Comparison of ENCODE assay signal across 24 mouse cellular contexts in the genomic region with DNA sequence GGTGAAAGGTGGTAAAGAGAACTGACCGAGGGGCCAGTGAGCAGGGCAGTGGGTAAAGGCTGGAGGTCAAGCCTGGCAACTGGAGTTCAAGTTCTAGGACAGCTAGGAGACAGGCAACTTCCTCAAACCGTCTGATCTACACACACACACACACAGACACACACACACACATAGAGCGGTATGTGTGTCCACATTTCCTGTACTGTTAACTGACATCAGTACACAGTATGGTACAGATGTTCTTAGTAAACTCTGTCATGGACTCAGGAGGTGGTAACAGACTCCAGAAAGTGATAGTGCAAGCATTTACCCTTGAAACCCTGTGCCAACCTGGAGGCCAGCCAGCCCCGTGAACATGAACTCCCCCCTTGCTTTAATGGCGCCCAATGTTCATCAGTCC.
DNase-seq lines count a peak whose midpoint lies in the region; ATAC-seq and TF ChIP-seq lines count a peak whose summit lies in the region.
"Had no signal": no experiment of that assay in that cellular context is flagged by ENCODE, and none has a peak within 500 bp of the region (broad histone marks: within the 10 kb centered on the region; RNA-seq: fewer than 3 reads in every experiment).

No protein-coding gene starts in this region.

- DNase-seq in thymus, adult 2 months = no peak
- DNase-seq in thymus, postnatal 36 days = no peak
- DNase-seq in thymus, postnatal 14 days = peak; percentile 19
- DNase-seq in thymus, postnatal 10 days (ENCODE audit: low spot score in 2 of 2) = no peak
- DNase-seq in MEL (ENCODE audit: low read depth, low spot score) = peak; percentile 44
- no peak for DNase-seq in gastrocnemius, postnatal 4 days (ENCODE audit: low spot score in 2 of 2)
- DNase-seq in kidney, adult 18-20 months = no peak
- DNase-seq: adrenal gland, adult 2 months; adrenal gland, postnatal 10 days; adrenal gland, postnatal 25 days; B cell, adult 2 months; cerebellum, adult 11 months; cerebellum, adult 18-20 months; cerebellum, adult 9-10 months; cerebellum, postnatal 25 days; forebrain, postnatal 0 days had no signal

- H3K27ac ChIP-seq in thymus, adult 2 months (ENCODE audit: control insufficient read depth, insufficient read depth, low read length) = 0 out of 2 replicates have a peak overlapping the region, but pooled peaks have one; percentile 15
- H3K27ac ChIP-seq in MEL (ENCODE audit: control insufficient read depth, low read depth, low read length) = peak overlapping the region; percentile 37; the same call in 1 of the 2 replicates
- H3K27ac ChIP-seq: embryonic facial prominence, embryonic 10.5 days; embryonic facial prominence, embryonic 12.5 days; forebrain, embryonic 13.5 days; forebrain, embryonic 15.5 days had no signal

- peaks cover 2% of the 10 kb centered on the region; the same call in 1 of the 2 replicates for H3K4me1 ChIP-seq in thymus, adult 2 months (replicated peaks; ENCODE audit: control insufficient read depth, insufficient read depth, low read length)
- peaks cover 34 to 39% of the 10 kb centered on the region in 2 experiments for H3K4me1 ChIP-seq in MEL (ENCODE audit: control insufficient read depth in 1 of 2, insufficient read depth in 2 of 2, low read length in 2 of 2)

- no peaks in the 10 kb centered on the region for H3K79me2 ChIP-seq in MEL (ENCODE audit: control insufficient read depth, insufficient read depth, low read length, poor library complexity)

- no peak overlapping the region for H3K4me3 ChIP-seq in thymus, adult 2 months (ENCODE audit: control insufficient read depth, insufficient read depth, low read length)
- no peak overlapping the region for H3K4me3 ChIP-seq in MEL (ENCODE audit: control insufficient read depth in 1 of 2, insufficient read depth in 1 of 2, low read depth in 2 of 2, low read length in 2 of 2)
- H3K4me3 ChIP-seq: embryonic facial prominence, embryonic 10.5 days; embryonic facial prominence, embryonic 12.5 days; forebrain, embryonic 13.5 days; forebrain, embryonic 15.5 days had no signal

- H3K9ac ChIP-seq in MEL (ENCODE audit: control insufficient read depth, low read depth, low read length, poor library complexity, severe bottlenecking) = no peak overlapping the region
- H3K9ac ChIP-seq: embryonic facial prominence, embryonic 12.5 days; forebrain, embryonic 13.5 days; forebrain, embryonic 15.5 days; forebrain, postnatal 0 days had no signal

- peak; percentile 29; the same call in 1 of the 2 replicates for ATAC-seq in megakaryocyte progenitor cell, adult 5-6 weeks (replicated peaks; ENCODE audit: poor library complexity)
- ATAC-seq: CD4-positive, CD25-positive, alpha-beta regulatory T cell, adult 4 months; forebrain, embryonic 13.5 days; forebrain, embryonic 15.5 days; forebrain, postnatal 0 days had no signal

- peak; percentile 67 to 73 for TF ChIP-seq EP300 in MEL (IDR thresholded peaks at IDR 0.05; ENCODE audit: low read depth in 1 of 2, low read length in 2 of 2)

- H3K9me3 ChIP-seq in MEL (replicated peaks; ENCODE audit: insufficient read depth, low read length) = no peaks in the 10 kb centered on the region
- H3K9me3 ChIP-seq: embryonic facial prominence, embryonic 10.5 days; embryonic facial prominence, embryonic 12.5 days; forebrain, embryonic 13.5 days; forebrain, embryonic 15.5 days had no signal

- no peak for TF ChIP-seq POLR2A in thymus, adult 2 months (IDR thresholded peaks at IDR 0.05; ENCODE audit: control insufficient read depth, extremely low read depth, insufficient read depth, low read length, poor library complexity)
- no peak for TF ChIP-seq POLR2A in MEL (IDR thresholded peaks at IDR 0.05; ENCODE audit: control insufficient read depth in 1 of 2, insufficient read depth in 1 of 2, low read depth in 1 of 2, low read length in 2 of 2, poor library complexity in 1 of 2)

- H3K36me3 ChIP-seq in thymus, adult 2 months (ENCODE audit: control insufficient read depth, insufficient read depth, low read length) = no peaks in the 10 kb centered on the region
- peaks cover 0 to 35% of the 10 kb centered on the region in 2 experiments; a peak in 2 of 4 replicates for H3K36me3 ChIP-seq in MEL (ENCODE audit: control insufficient read depth in 1 of 2, insufficient read depth in 2 of 2, low read length in 2 of 2)
- H3K36me3 ChIP-seq: embryonic facial prominence, embryonic 10.5 days; embryonic facial prominence, embryonic 12.5 days; forebrain, embryonic 15.5 days; G1E had no signal

- no peaks in the 10 kb centered on the region for H3K27me3 ChIP-seq in thymus, adult 2 months (ENCODE audit: control insufficient read depth, insufficient read depth, low read length)
- H3K27me3 ChIP-seq in MEL (ENCODE audit: control insufficient read depth in 1 of 2, insufficient read depth in 2 of 2, low read length in 2 of 2) = no peaks in the 10 kb centered on the region
- H3K27me3 ChIP-seq: CH12.LX; embryonic facial prominence, embryonic 12.5 days; forebrain, embryonic 13.5 days; forebrain, embryonic 15.5 days had no signal

- TF ChIP-seq CTCF in thymus, adult 2 months (IDR thresholded peaks at IDR 0.05; ENCODE audit: borderline replicate concordance, control insufficient read depth, extremely low read depth, insufficient read depth, low read length, poor library complexity) = no peak
- TF ChIP-seq CTCF in MEL (IDR thresholded peaks at IDR 0.05 in 2 of 3, conservative IDR thresholded peaks at IDR 0.05 in 1 of 3; ENCODE audit: control insufficient read depth in 1 of 3, insufficient read depth in 1 of 3, low read depth in 2 of 3, low read length in 3 of 3, poor library complexity in 1 of 3, severe bottlenecking in 1 of 3) = no peak

- 66% methylated on average over 5 of the region's 5 CpGs for WGBS in thymus, adult 2 months

- TF ChIP-seq RAD21 in MEL (IDR thresholded peaks at IDR 0.05; ENCODE audit: low read depth, low read length) = no peak

TF ChIP-seq in MEL, 35 proteins besides CTCF, POLR2A, EP300 and RAD21:
- TF ChIP-seq HCFC1 (IDR thresholded peaks at IDR 0.05; ENCODE audit: low read depth, low read length) (no peak), UBTF (IDR thresholded peaks at IDR 0.05; ENCODE audit: borderline replicate concordance, insufficient read depth, low read depth, low read length) (no peak), NRF1 (IDR thresholded peaks at IDR 0.05; ENCODE audit: insufficient read depth, low read depth, low read length, poor library complexity, severe bottlenecking) (no peak), NELFE (IDR thresholded peaks at IDR 0.05; ENCODE audit: low read depth, low read length) (no peak), ETS1 (IDR thresholded peaks at IDR 0.05; ENCODE audit: low read depth, low read length) (peak; percentile 60; the same call in 1 of the 2 replicates), TCF12 (IDR thresholded peaks at IDR 0.05; ENCODE audit: low read depth, low read length) (peak; percentile 32; the same call in 1 of the 2 replicates), E2F4 (IDR thresholded peaks at IDR 0.05; ENCODE audit: borderline replicate concordance, low read depth, low read length) (no peak), TBP (IDR thresholded peaks at IDR 0.05; ENCODE audit: low read depth, low read length) (no peak), MYB (IDR thresholded peaks at IDR 0.05; ENCODE audit: low read depth, low read length) (peak; percentile 80), ELF1 (IDR thresholded peaks at IDR 0.05; ENCODE audit: low read depth, low read length) (0 out of 2 replicates have a peak, but pooled peaks have one; percentile 8), BHLHE40 (IDR thresholded peaks at IDR 0.05; ENCODE audit: borderline replicate concordance, low read depth, low read length) (no peak)

Comparison
In these comparisons a context has a peak if more than half of its experiments do, and no peak if none do; other contexts are left out.
1. DNase-seq: peak in thymus, postnatal 14 days (single experiment) and MEL (single experiment); none in thymus, adult 2 months (single experiment), thymus, postnatal 36 days (0 of 2), thymus, postnatal 10 days (0 of 2), gastrocnemius, postnatal 4 days (0 of 2) and kidney, adult 18-20 months (single experiment).